In genomic region chr6:39610207-39610606, GRCm38 (mm10) we compare ENCODE assay signal across 22 mouse cellular contexts. TPM values are rescaled to one million over a fixed set of nuclear protein-coding genes. Genes with fewer than 3 reads are reported as not detected.
DNase-seq lines count a peak whose midpoint lies in the region; ATAC-seq and TF ChIP-seq lines count a peak whose summit lies in the region.
"Had no signal": no experiment of that assay in that cellular context is flagged by ENCODE, and none has a peak within 500 bp of the region (broad histone marks: within the 10 kb centered on the region; RNA-seq: fewer than 3 reads in every experiment).

No protein-coding gene starts in this region.

- intact Hi-C loops in heart, postnatal 25 days (cut with DNase I) = no loop called here

- H3K4me1 ChIP-seq in kidney, postnatal 0 days (replicated peaks; ENCODE audit: insufficient read depth, low read length) = no peaks in the 10 kb centered on the region
- no peaks in the 10 kb centered on the region for H3K4me1 ChIP-seq in midbrain, postnatal 0 days (ENCODE audit: insufficient read depth, low read length)
- H3K4me1 ChIP-seq in midbrain, embryonic 16.5 days (ENCODE audit: control insufficient read depth, insufficient read depth, low read length) = no peaks in the 10 kb centered on the region
- peaks cover 17% of the 10 kb centered on the region for H3K4me1 ChIP-seq in heart, embryonic 12.5 days (replicated peaks)
- H3K4me1 ChIP-seq: forebrain, embryonic 13.5 days; limb, embryonic 10.5 days; midbrain, embryonic 12.5 days had no signal

- no peak overlapping the region for H3K4me3 ChIP-seq in kidney, postnatal 0 days (replicated peaks; ENCODE audit: low read depth, low read length)
- no peak overlapping the region for H3K4me3 ChIP-seq in midbrain, postnatal 0 days (ENCODE audit: low read depth, low read length)
- no peak overlapping the region for H3K4me3 ChIP-seq in midbrain, embryonic 16.5 days (ENCODE audit: low read depth, low read length)
- no peak overlapping the region for H3K4me3 ChIP-seq in heart, embryonic 12.5 days
- H3K4me3 ChIP-seq: forebrain, embryonic 13.5 days; heart, embryonic 13.5 days; limb, embryonic 10.5 days; midbrain, embryonic 12.5 days; myocyte had no signal

- H3K27me3 ChIP-seq in kidney, postnatal 0 days (ENCODE audit: insufficient read depth, low read length) = no peaks in the 10 kb centered on the region
- H3K27me3 ChIP-seq in midbrain, postnatal 0 days (ENCODE audit: insufficient read depth, low read length) = no peaks in the 10 kb centered on the region
- no peaks in the 10 kb centered on the region for H3K27me3 ChIP-seq in midbrain, embryonic 16.5 days (ENCODE audit: control insufficient read depth, insufficient read depth, low read depth, low read length)
- H3K27me3 ChIP-seq in heart, embryonic 12.5 days (replicated peaks) = no peaks in the 10 kb centered on the region
- H3K27me3 ChIP-seq: forebrain, embryonic 13.5 days; heart, embryonic 13.5 days; midbrain, embryonic 12.5 days had no signal

- H3K27ac ChIP-seq in kidney, postnatal 0 days = no peak overlapping the region
- no peak overlapping the region for H3K27ac ChIP-seq in midbrain, postnatal 0 days (ENCODE audit: low read depth, low read length)
- H3K27ac ChIP-seq in midbrain, embryonic 16.5 days (ENCODE audit: low read length) = no peak overlapping the region
- H3K27ac ChIP-seq in heart, embryonic 12.5 days (ENCODE audit: poor library complexity, severe bottlenecking) = no peak overlapping the region
- H3K27ac ChIP-seq: forebrain, embryonic 13.5 days; heart, embryonic 13.5 days; hindbrain, embryonic 14.5 days; limb, embryonic 10.5 days; midbrain, embryonic 12.5 days had no signal

- no peak overlapping the region for H3K4me2 ChIP-seq in kidney, postnatal 0 days (ENCODE audit: low read length)
- H3K4me2 ChIP-seq in midbrain, postnatal 0 days (ENCODE audit: low read depth, low read length, poor library complexity, severe bottlenecking) = no peak overlapping the region
- no peak overlapping the region for H3K4me2 ChIP-seq in midbrain, embryonic 16.5 days (ENCODE audit: low read length)
- no peak overlapping the region for H3K4me2 ChIP-seq in heart, embryonic 12.5 days
- H3K4me2 ChIP-seq: forebrain, embryonic 13.5 days; heart, embryonic 13.5 days; hindbrain, embryonic 14.5 days; midbrain, embryonic 12.5 days had no signal

- H3K36me3 ChIP-seq in kidney, postnatal 0 days (ENCODE audit: insufficient read depth, low read length) = 0 out of 2 replicates have a peak, but pooled peaks cover 9% of the 10 kb centered on the region
- H3K36me3 ChIP-seq in midbrain, postnatal 0 days (ENCODE audit: insufficient read depth, low read length) = peaks cover 14% of the 10 kb centered on the region
- peaks cover 8% of the 10 kb centered on the region for H3K36me3 ChIP-seq in midbrain, embryonic 16.5 days (ENCODE audit: control insufficient read depth, insufficient read depth, low read length)
- peaks cover 26% of the 10 kb centered on the region for H3K36me3 ChIP-seq in heart, embryonic 12.5 days

- ATAC-seq in kidney, postnatal 0 days (replicated peaks; ENCODE audit: low FRiP score, low read depth) = no peak
- no peak for ATAC-seq in midbrain, postnatal 0 days (ENCODE audit: low FRiP score)
- ATAC-seq in midbrain, embryonic 16.5 days = no peak
- ATAC-seq in heart, embryonic 12.5 days (ENCODE audit: insufficient number of reproducible peaks, low FRiP score) = no peak
- ATAC-seq: forebrain, embryonic 13.5 days had no signal

- H3K9ac ChIP-seq in kidney, postnatal 0 days (ENCODE audit: low read depth, low read length) = no peak overlapping the region
- H3K9ac ChIP-seq in midbrain, postnatal 0 days (replicated peaks; ENCODE audit: low read length, poor library complexity, severe bottlenecking) = no peak overlapping the region
- no peak overlapping the region for H3K9ac ChIP-seq in midbrain, embryonic 16.5 days (ENCODE audit: low read depth, low read length)
- no peak overlapping the region for H3K9ac ChIP-seq in heart, embryonic 12.5 days
- H3K9ac ChIP-seq: forebrain, embryonic 13.5 days; heart, embryonic 13.5 days; hindbrain, embryonic 14.5 days; midbrain, embryonic 12.5 days had no signal

- peak; percentile 29 for DNase-seq in kidney, postnatal 0 days (ENCODE audit: low spot score)
- DNase-seq in kidney, postnatal 4 days = no peak
- peak; percentile 19 for DNase-seq in midbrain, postnatal 0 days (ENCODE audit: low spot score)
- DNase-seq in brain, adult 2 months (ENCODE audit: low read depth, low spot score) = peak; percentile 48
- no peak for DNase-seq in heart, postnatal 25 days (ENCODE audit: low spot score)
- DNase-seq: cerebellum, adult 9-10 months; heart, postnatal 36 days; kidney, adult 18-20 months; kidney, postnatal 10 days; lung, adult 2 months had no signal

- no peaks in the 10 kb centered on the region for H3K9me3 ChIP-seq in kidney, postnatal 0 days (replicated peaks; ENCODE audit: low read length)
- no peaks in the 10 kb centered on the region for H3K9me3 ChIP-seq in midbrain, postnatal 0 days (ENCODE audit: low read length)
- H3K9me3 ChIP-seq in midbrain, embryonic 16.5 days (replicated peaks; ENCODE audit: control insufficient read depth, low read length, poor library complexity, severe bottlenecking) = no peaks in the 10 kb centered on the region
- H3K9me3 ChIP-seq in heart, embryonic 12.5 days (replicated peaks) = no peaks in the 10 kb centered on the region
- H3K9me3 ChIP-seq: forebrain, embryonic 13.5 days; heart, embryonic 13.5 days; limb, embryonic 10.5 days; midbrain, embryonic 12.5 days had no signal

- peak; percentile 51 for TF ChIP-seq CTCF in kidney, postnatal 0 days (IDR thresholded peaks at IDR 0.05; ENCODE audit: low read depth)
- TF ChIP-seq CTCF in midbrain, postnatal 0 days (IDR thresholded peaks at IDR 0.05) = peak; percentile 67

- WGBS in kidney, postnatal 0 days = 57% methylated on average over 2 of the region's 2 CpGs
- WGBS in midbrain, postnatal 0 days = 59% methylated on average over 2 of the region's 2 CpGs
- 67% methylated on average over 2 of the region's 2 CpGs for WGBS in midbrain, embryonic 16.5 days
- WGBS in heart, embryonic 12.5 days = 65% methylated on average over 2 of the region's 2 CpGs

RNA-seq across cellular contexts. Expression of gene Ndufb2, which starts 17.8 kb away (rescaled TPM):
- polyA plus RNA-seq in kidney, postnatal 0 days (2015; fragmentation: Nextera tagmentation; extraction: Ambion mirVana) = 518 and 575 TPM in 2 replicates
- 234 and 290 TPM in 2 replicates for total RNA-seq in midbrain, postnatal 0 days (2014; rRNA removed)
- polyA plus RNA-seq in midbrain, postnatal 0 days (2015; fragmentation: Nextera tagmentation; extraction: Ambion mirVana) = 589 and 646 TPM in 2 replicates
- polyA plus RNA-seq in midbrain, embryonic 16.5 days (2015; fragmentation: Nextera tagmentation; extraction: Ambion mirVana) = 390 and 451 TPM in 2 replicates
- polyA plus RNA-seq in heart, embryonic 12.5 days (2016; fragmentation: Nextera tagmentation; extraction: Ambion mirVana) = 541 and 562 TPM in 2 replicates
- total RNA-seq in heart, postnatal 25 days (2021) = 100 to 1,000 TPM; 685 to 720 TPM

RNA-seq across cellular contexts. Expression of gene Gm42420, which starts 24.7 kb away (rescaled TPM):
- 0.97 TPM in 1 of 2 replicates, not detected in the other for polyA plus RNA-seq in kidney, postnatal 0 days (2015; fragmentation: Nextera tagmentation; extraction: Ambion mirVana)
- not detected in 2 replicates for total RNA-seq in midbrain, postnatal 0 days (2014; rRNA removed)
- polyA plus RNA-seq in midbrain, postnatal 0 days (2015; fragmentation: Nextera tagmentation; extraction: Ambion mirVana) = 1.5 and 1.8 TPM in 2 replicates
- polyA plus RNA-seq in midbrain, embryonic 16.5 days (2015; fragmentation: Nextera tagmentation; extraction: Ambion mirVana) = 0.70 and 2.1 TPM in 2 replicates
- polyA plus RNA-seq in heart, embryonic 12.5 days (2016; fragmentation: Nextera tagmentation; extraction: Ambion mirVana) = 1.0 TPM in 1 of 2 replicates, not detected in the other
- not detected for total RNA-seq in heart, postnatal 25 days (2021)
- polyA plus RNA-seq: embryonic facial prominence, embryonic 11.5 days; forebrain, embryonic 13.5 days; liver, adult 2 months; lung, adult 2 months had no signal

RNA-seq across cellular contexts. Expression of gene Adck2, which starts 36.5 kb away (rescaled TPM):
- polyA plus RNA-seq in kidney, postnatal 0 days (2015; fragmentation: Nextera tagmentation; extraction: Ambion mirVana) = 25.8 and 33.1 TPM in 2 replicates
- 16.9 and 31.0 TPM in 2 replicates for total RNA-seq in midbrain, postnatal 0 days (2014; rRNA removed)
- 44.9 and 45.9 TPM in 2 replicates for polyA plus RNA-seq in midbrain, postnatal 0 days (2015; fragmentation: Nextera tagmentation; extraction: Ambion mirVana)
- polyA plus RNA-seq in midbrain, embryonic 16.5 days (2015; fragmentation: Nextera tagmentation; extraction: Ambion mirVana) = 47.2 and 50.3 TPM in 2 replicates
- polyA plus RNA-seq in heart, embryonic 12.5 days (2016; fragmentation: Nextera tagmentation; extraction: Ambion mirVana) = 17.0 and 17.4 TPM in 2 replicates
- 10 to 100 TPM; 16.5 to 16.6 TPM for total RNA-seq in heart, postnatal 25 days (2021)

RNA-seq across cellular contexts. Expression of gene Dennd2a, which starts 52.5 kb away (rescaled TPM):
- polyA plus RNA-seq in kidney, postnatal 0 days (2015; fragmentation: Nextera tagmentation; extraction: Ambion mirVana) = 12.8 and 13.3 TPM in 2 replicates
- total RNA-seq in midbrain, postnatal 0 days (2014; rRNA removed) = 15.9 and 22.4 TPM in 2 replicates
- 7.8 and 9.8 TPM in 2 replicates for polyA plus RNA-seq in midbrain, postnatal 0 days (2015; fragmentation: Nextera tagmentation; extraction: Ambion mirVana)
- 15.6 and 17.0 TPM in 2 replicates for polyA plus RNA-seq in midbrain, embryonic 16.5 days (2015; fragmentation: Nextera tagmentation; extraction: Ambion mirVana)
- polyA plus RNA-seq in heart, embryonic 12.5 days (2016; fragmentation: Nextera tagmentation; extraction: Ambion mirVana) = 26.8 and 28.2 TPM in 2 replicates
- 1 to 10 TPM; 7.6 to 9.9 TPM for total RNA-seq in heart, postnatal 25 days (2021)
- total RNA-seq: common myeloid progenitor, adult 5-6 weeks; MEL had no signal

Comparison
In these comparisons a context has a peak if more than half of its experiments do, and no peak if none do; other contexts are left out.
1. DNase-seq: peak in kidney, postnatal 0 days (single experiment), midbrain, postnatal 0 days (single experiment) and brain, adult 2 months (single experiment); none in kidney, postnatal 4 days (0 of 2) and heart, postnatal 25 days (single experiment).